Mouse (Mus musculus) stomach, postnatal 0 days (tissue): ENCODE results near the gene Clrn1. TPM values are rescaled to one million over a fixed set of nuclear protein-coding genes. Genes with fewer than 3 reads are reported as not detected.

ENCODE experiments used
- ATAC-seq: fragments of 200-750 bp; cut with Nextera tagmentation; 2 replicates; pipeline ENCODE4 v1.8.0; 2017; ENCODE audit not compliant: low FRiP score, low TSS enrichment
- DNase-seq: peaks from one replicate; pipeline ENCODE4 v3.0.0-alpha.2; 2016; ENCODE audit warnings: low spot score
- H3K27ac ChIP-seq: fragments of 300-500 bp; sonication (generic); replicated peaks from 2 replicates; pipeline ENCODE4 v1.5.1; 2014; ENCODE audit warnings: mild to moderate bottlenecking, control low read depth
- H3K27me3 ChIP-seq: fragments of 300-500 bp; sonication (generic); 2 replicates; pipeline ENCODE4 v1.6.1; 2014; ENCODE audit warnings: low read length; ENCODE audit not compliant: control insufficient read depth, insufficient read depth
- H3K36me3 ChIP-seq: fragments of 300-500 bp; sonication (generic); 2 replicates; pipeline ENCODE4 v1.6.1; 2014; ENCODE audit warnings: low read length, mixed read lengths; ENCODE audit not compliant: control insufficient read depth, insufficient read depth
- H3K4me1 ChIP-seq: fragments of 300-500 bp; sonication (generic); replicated peaks from 2 replicates; pipeline ENCODE4 v1.6.1; 2014; ENCODE audit warnings: antibody characterized with exemption; ENCODE audit not compliant: control insufficient read depth, insufficient read depth
- H3K4me2 ChIP-seq: fragments of 300-500 bp; sonication (generic); replicated peaks from 2 replicates; pipeline ENCODE4 v1.6.1; 2014; ENCODE audit warnings: low read depth, mild to moderate bottlenecking, control low read depth, moderate library complexity
- H3K4me3 ChIP-seq: fragments of 300-500 bp; sonication (generic); 2 replicates; pipeline ENCODE4 v1.5.1; 2014; ENCODE audit warnings: low read depth, low read length, control low read depth
- H3K9ac ChIP-seq: fragments of 300-500 bp; sonication (generic); 2 replicates; pipeline ENCODE4 v1.6.1; 2014; ENCODE audit warnings: mild to moderate bottlenecking, low read length, control low read depth, mixed read lengths
- H3K9me3 ChIP-seq: fragments of 300-500 bp; sonication (generic); 2 replicates; pipeline ENCODE4 v1.6.1; 2016; ENCODE audit warnings: low read length; ENCODE audit not compliant: control insufficient read depth
- CTCF ChIP-seq: IDR thresholded peaks from 2 replicates; pipeline ENCODE4 v1.5.1; 2016; ENCODE audit warnings: antibody characterized with exemption, low read depth, mild to moderate bottlenecking, moderate library complexity
- EP300 ChIP-seq: optimal IDR thresholded peaks from 2 replicates; pipeline ENCODE3; 2016; ENCODE audit warnings: antibody characterized with exemption
- WGBS: fragments of 180-500 bp; shearing (Covaris S2); extraction: QIAGEN DNeasy Blood & Tissue Kit; methylation state at CpG from one replicate; pipeline ENCODE4 v1.1.7; 2014; 5-methylcytosine and 5-hydroxymethylcytosine counted together
- polyA plus RNA-seq: library from polyadenylated mRNA; unstranded; fragments of >200 nt; fragmentation: Nextera tagmentation; extraction: Ambion mirVana; gene quantifications from 2 replicates; pipeline ENCODE4 v1.2.1, GENCODE M21; 2015

Clrn1 gene
- polyA plus RNA-seq, 1 experiment from 2014 or later: not detected

DNA sequence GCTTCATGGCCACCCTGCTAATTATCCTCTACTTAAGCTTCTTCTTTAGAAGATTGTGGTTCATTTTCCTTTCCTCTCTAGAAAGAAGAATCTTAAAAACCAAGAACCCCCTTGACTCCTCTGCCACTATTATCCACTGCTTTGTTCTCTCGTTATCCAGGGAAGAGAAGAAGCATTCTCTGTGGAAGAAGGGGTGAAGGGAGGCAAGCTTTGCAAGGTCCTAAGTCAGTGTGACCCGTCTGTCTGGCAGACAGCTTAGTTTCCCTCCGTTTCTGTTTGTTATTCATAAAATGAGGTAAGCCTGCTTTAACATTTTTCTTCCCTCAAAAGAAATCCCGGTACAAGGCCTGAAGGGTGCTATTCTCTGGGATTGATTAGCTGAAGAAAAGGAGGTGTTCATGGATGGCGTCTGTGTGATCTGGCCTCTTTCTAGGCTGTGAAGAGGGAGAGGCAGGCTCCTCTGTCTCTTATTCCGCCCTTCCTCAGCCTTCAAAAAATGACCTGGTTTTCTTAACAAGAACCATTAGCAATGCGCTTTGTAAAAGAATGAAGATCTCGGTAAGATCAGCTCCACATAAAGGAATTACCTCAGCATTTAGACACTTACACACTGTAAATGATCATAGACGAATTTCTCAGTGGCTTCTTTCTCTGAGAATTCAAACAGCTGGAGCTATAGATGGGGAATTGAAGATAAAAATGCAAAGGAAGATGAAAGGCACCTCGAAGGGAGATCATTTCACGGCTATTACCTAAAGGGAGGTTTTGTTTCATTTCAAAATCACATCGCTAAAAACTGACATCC lies 75.8 kb downstream of the Clrn1 start:
- no peaks in the 10 kb centered on the region for H3K27me3 ChIP-seq
- no peaks in the 10 kb centered on the region for H3K9me3 ChIP-seq
- H3K4me1 ChIP-seq: no peaks in the 10 kb centered on the region
- no peak for DNase-seq
- no peak overlapping the region for H3K9ac ChIP-seq
- ATAC-seq: no peak
- no peak overlapping the region for H3K4me2 ChIP-seq
- no peak for TF ChIP-seq CTCF
- TF ChIP-seq EP300: no peak
- 58% methylated on average over 12 of the region's 12 CpGs for WGBS
- H3K4me3 ChIP-seq: no peak overlapping the region
- no peak overlapping the region for H3K27ac ChIP-seq
- H3K36me3 ChIP-seq: no peaks in the 10 kb centered on the region

- Histone ChIP-seq H3K36me3 (no peaks in the 10 kb centered on the region), H3K4me2 (no peak overlapping the region), H3K9ac (no peak overlapping the region), H3K9me3 (no peaks in the 10 kb centered on the region), H3K4me1 (no peaks in the 10 kb centered on the region), H3K4me3 (no peak overlapping the region), H3K27ac (no peak overlapping the region), H3K27me3 (no peaks in the 10 kb centered on the region)
- no peak for TF ChIP-seq CTCF
- no peak for TF ChIP-seq EP300
- ATAC-seq: no peak
- no peak for DNase-seq
- WGBS: 93% methylated on average over 5 of the region's 5 CpGs
Observed at GRCm38 (mm10) chr3:58808636-58809035, 76.5 kb downstream of the Clrn1 start.

DNA sequence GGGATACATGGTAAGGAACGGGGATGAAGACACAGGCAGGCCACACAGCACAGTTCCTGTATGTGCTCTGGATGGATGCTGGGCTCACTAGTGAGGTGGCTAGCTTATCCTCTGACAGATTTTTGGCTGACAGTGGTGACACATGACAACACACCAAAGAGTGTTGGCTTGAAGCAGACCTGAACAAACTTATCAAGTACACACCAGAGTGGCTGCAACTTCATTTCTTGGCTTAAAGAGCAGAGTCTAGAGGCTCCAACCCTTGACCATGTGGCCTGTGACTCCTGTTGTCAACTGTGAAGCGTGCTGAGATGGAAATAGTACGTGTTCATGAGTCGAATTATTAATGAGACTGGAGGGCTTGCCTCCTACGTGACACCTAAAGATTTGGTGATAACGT lies 80.4 kb downstream of the Clrn1 start:
- Histone ChIP-seq H3K4me2 (no peak overlapping the region), H3K9me3 (no peaks in the 10 kb centered on the region), H3K27ac (no peak overlapping the region), H3K27me3 (no peaks in the 10 kb centered on the region), H3K36me3 (no peaks in the 10 kb centered on the region), H3K4me3 (no peak overlapping the region), H3K4me1 (no peaks in the 10 kb centered on the region), H3K9ac (no peak overlapping the region)
- DNase-seq (no peak), ATAC-seq (no peak)
- no peak for TF ChIP-seq EP300
- no peak for TF ChIP-seq CTCF
- WGBS: 86% methylated on average over 6 of the region's 6 CpGs

- no peaks in the 10 kb centered on the region for H3K27me3 ChIP-seq
- no peak overlapping the region for H3K4me2 ChIP-seq
- DNase-seq (no peak), ATAC-seq (no peak)
- H3K36me3 ChIP-seq: no peaks in the 10 kb centered on the region
- no peaks in the 10 kb centered on the region for H3K4me1 ChIP-seq
- WGBS: 62% methylated on average over 4 of the region's 4 CpGs
- no peaks in the 10 kb centered on the region for H3K9me3 ChIP-seq
- no peak overlapping the region for H3K27ac ChIP-seq
- no peak overlapping the region for H3K9ac ChIP-seq
- TF ChIP-seq CTCF (no peak), EP300 (no peak)
- H3K4me3 ChIP-seq: no peak overlapping the region
Observed at GRCm38 (mm10) chr3:58798676-58799075, 86.5 kb downstream of the Clrn1 start.

DNA sequence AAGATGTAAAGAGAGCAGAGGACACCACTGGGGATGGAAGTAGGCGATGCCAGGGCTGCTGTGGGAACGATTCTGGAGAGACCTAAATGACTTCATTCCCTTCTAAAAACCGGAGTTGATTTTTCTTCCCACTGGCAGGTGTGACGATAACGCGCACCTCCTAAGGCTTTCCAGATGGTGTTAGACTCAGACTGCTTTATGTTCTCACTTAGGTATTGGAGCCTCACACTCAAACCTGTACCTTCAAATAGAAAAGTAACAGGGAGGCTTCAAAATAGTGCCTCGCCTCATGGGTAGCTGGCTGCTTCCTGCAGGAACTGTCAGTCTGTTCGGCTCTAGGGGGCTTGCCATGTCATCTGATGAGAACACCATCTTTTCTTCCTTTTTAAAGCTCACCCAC lies 86.9 kb downstream of the Clrn1 start:
- ATAC-seq (no peak), DNase-seq (no peak)
- Histone ChIP-seq H3K27ac (no peak overlapping the region), H3K27me3 (no peaks in the 10 kb centered on the region), H3K4me1 (no peaks in the 10 kb centered on the region), H3K36me3 (no peaks in the 10 kb centered on the region), H3K4me2 (no peak overlapping the region), H3K4me3 (no peak overlapping the region), H3K9ac (no peak overlapping the region), H3K9me3 (no peaks in the 10 kb centered on the region)
- no peak for TF ChIP-seq EP300
- no peak for TF ChIP-seq CTCF
- WGBS: 78% methylated on average over 8 of the region's 8 CpGs

Other genes with a start within 250 kb of the Clrn1 start
- gene Erich6, start 248.1 kb downstream of the Clrn1 start, polyA plus RNA-seq: 0.04 and 0.10 TPM in 2 replicates
- gene Siah2, start 192.9 kb downstream of the Clrn1 start, polyA plus RNA-seq: 4.4 and 5.0 TPM in 2 replicates
- gene Mindy4b-ps, start 63.0 kb downstream of the Clrn1 start, polyA plus RNA-seq: not detected in 2 replicates
- gene Med12l, start 120.5 kb upstream of the Clrn1 start, polyA plus RNA-seq: 0.25 and 0.39 TPM in 2 replicates
- 0.19 and 0.33 TPM in 2 replicates for gene Gpr171, start 216.5 kb upstream of the Clrn1 start, polyA plus RNA-seq